Mouse (Mus musculus): Measurements from ENCODE around the gene Alox5ap.

The Alox5ap gene

GRCm38 (mm10) chr5:149264405-149264804, at the start of gene Alox5ap:
Alox5ap (plus strand) TSS chr5:149264767.
- DNase-seq (ENCODE audit: low read depth in 1 of 2, low spot score in 2 of 2), result no peak

- no peak for DNase-seq (ENCODE audit: low read depth in 1 of 2, low spot score in 2 of 2)
These were observed 49.0 kb upstream of the Alox5ap start for GRCm38 (mm10) chr5:149215540-149215939.

- DNase-seq (ENCODE audit: low read depth in 1 of 2, low spot score in 2 of 2), result no peak
These were observed 46.8 kb upstream of the Alox5ap start for GRCm38 (mm10) chr5:149217524-149218357.

GRCm38 (mm10) chr5:149219493-149219892, 45.1 kb upstream of the Alox5ap start:
- DNase-seq (ENCODE audit: low read depth in 1 of 2, low spot score in 2 of 2), result no peak

GRCm38 (mm10) chr5:149221355-149221754, 43.2 kb upstream of the Alox5ap start:
- DNase-seq (ENCODE audit: low read depth in 1 of 2, low spot score in 2 of 2), result no peak

- no peak for DNase-seq (ENCODE audit: low read depth in 1 of 2, low spot score in 2 of 2)
These were observed 39.9 kb upstream of the Alox5ap start for GRCm38 (mm10) chr5:149224666-149225065.

- DNase-seq (ENCODE audit: low read depth in 1 of 2, low spot score in 2 of 2), result peak; percentile 99
These were observed 35.6 kb upstream of the Alox5ap start for GRCm38 (mm10) chr5:149228700-149229618.

GRCm38 (mm10) chr5:149229619-149230339, 34.8 kb upstream of the Alox5ap start:
- DNase-seq (ENCODE audit: low read depth in 1 of 2, low spot score in 2 of 2), result no peak

- peak in 1 of 2 experiments; percentile 20 for DNase-seq (ENCODE audit: low read depth in 1 of 2, low spot score in 2 of 2)
These were observed 29.6 kb upstream of the Alox5ap start for GRCm38 (mm10) chr5:149235002-149235401.

- no peak for DNase-seq (ENCODE audit: low read depth in 1 of 2, low spot score in 2 of 2)
These were observed 27.2 kb upstream of the Alox5ap start for GRCm38 (mm10) chr5:149237221-149237950.

- DNase-seq (ENCODE audit: low read depth in 1 of 2, low spot score in 2 of 2), result no peak
These were observed 22.1 kb upstream of the Alox5ap start for GRCm38 (mm10) chr5:149242467-149242866.

- no peak for DNase-seq (ENCODE audit: low read depth in 1 of 2, low spot score in 2 of 2)
These were observed 21.5 kb upstream of the Alox5ap start for GRCm38 (mm10) chr5:149243053-149243452.

GRCm38 (mm10) chr5:149245391-149245964, 19.1 kb upstream of the Alox5ap start:
- no peak for DNase-seq (ENCODE audit: low read depth in 1 of 2, low spot score in 2 of 2)

- peak; percentile 63 to 66 for DNase-seq (ENCODE audit: low read depth in 1 of 2, low spot score in 2 of 2)
These were observed 18.5 kb upstream of the Alox5ap start for GRCm38 (mm10) chr5:149245965-149246470.

- no peak for DNase-seq (ENCODE audit: low read depth in 1 of 2, low spot score in 2 of 2)
These were observed 17.3 kb upstream of the Alox5ap start for GRCm38 (mm10) chr5:149247047-149247904.

- DNase-seq (ENCODE audit: low read depth in 1 of 2, low spot score in 2 of 2), result no peak
These were observed 12.3 kb upstream of the Alox5ap start for GRCm38 (mm10) chr5:149252303-149252702.

- DNase-seq (ENCODE audit: low read depth in 1 of 2, low spot score in 2 of 2), result no peak
These were observed 11.1 kb upstream of the Alox5ap start for GRCm38 (mm10) chr5:149253491-149253890.

GRCm38 (mm10) chr5:149255522-149255921, 9.0 kb upstream of the Alox5ap start:
- DNase-seq (ENCODE audit: low read depth in 1 of 2, low spot score in 2 of 2), result no peak
